Mouse (Mus musculus) liver, postnatal 0 days (tissue): ENCODE results near the gene Tbc1d8. TPM values are rescaled to one million over a fixed set of nuclear protein-coding genes. Genes with fewer than 3 reads are reported as not detected.

Experiments
- ATAC-seq: fragments of 200-750 bp; cut with Nextera tagmentation; 2 replicates; pipeline ENCODE4 v1.8.0; 2017; ENCODE audit warnings: mild to moderate bottlenecking, moderate library complexity
- DNase-seq: peaks from one replicate; pipeline ENCODE4 v3.0.0-alpha.2; 2016
- H3K27ac ChIP-seq: fragments of 300-500 bp; sonication (generic); 2 replicates; pipeline ENCODE4 v1.5.1; 2014; ENCODE audit warnings: antibody characterized with exemption, moderate library complexity, mild to moderate bottlenecking, low read depth
- H3K27me3 ChIP-seq: fragments of 300-500 bp; sonication (generic); 2 replicates; pipeline ENCODE4 v1.6.1; 2014; ENCODE audit warnings: low read length, control low read depth, mixed read lengths; ENCODE audit not compliant: insufficient read depth
- H3K36me3 ChIP-seq: fragments of 300-500 bp; sonication (generic); replicated peaks from 2 replicates; pipeline ENCODE4 v1.6.1; 2014; ENCODE audit warnings: mild to moderate bottlenecking, control low read depth, low read length, moderate library complexity, mixed read lengths; ENCODE audit not compliant: insufficient read depth
- H3K4me1 ChIP-seq: fragments of 300-500 bp; sonication (generic); 2 replicates; pipeline ENCODE4 v1.6.1; 2014; ENCODE audit warnings: antibody characterized with exemption, mild to moderate bottlenecking, control low read depth; ENCODE audit not compliant: insufficient read depth
- H3K4me2 ChIP-seq: fragments of 300-500 bp; sonication (generic); 2 replicates; pipeline ENCODE4 v1.6.1; 2014; ENCODE audit warnings: low read depth, mild to moderate bottlenecking, low read length, moderate library complexity, mixed read lengths
- H3K4me3 ChIP-seq: fragments of 300-500 bp; sonication (generic); 2 replicates; pipeline ENCODE4 v1.5.1; 2014; ENCODE audit warnings: low read depth, low read length
- H3K9ac ChIP-seq: fragments of 300-500 bp; sonication (generic); replicated peaks from 2 replicates; pipeline ENCODE4 v1.6.1; 2014; ENCODE audit warnings: mild to moderate bottlenecking, moderate library complexity
- H3K9me3 ChIP-seq: fragments of 300-500 bp; sonication (generic); 2 replicates; pipeline ENCODE4 v1.6.1; 2016; ENCODE audit warnings: mild to moderate bottlenecking, control low read depth, low read length, mixed read lengths
- CTCF ChIP-seq: sonication (generic); IDR thresholded peaks from 2 replicates; pipeline ENCODE4 v1.5.1; 2016; ENCODE audit warnings: antibody characterized with exemption, low read depth
- EP300 ChIP-seq: IDR thresholded peaks from 2 replicates; pipeline ENCODE4 v1.6.1; 2016; ENCODE audit warnings: antibody characterized with exemption, low read depth, mild to moderate bottlenecking
- WGBS: fragments of 180-500 bp; shearing (Covaris S2); extraction: QIAGEN DNeasy Blood & Tissue Kit; methylation state at CpG from one replicate; pipeline ENCODE4 v1.1.7; 2014; ENCODE audit not compliant: insufficient replicate concordance; 5-methylcytosine and 5-hydroxymethylcytosine counted together
- polyA plus RNA-seq: library from polyadenylated mRNA; unstranded; fragments of >200 nt; fragmentation: Nextera tagmentation; extraction: Ambion mirVana; gene quantifications from 2 replicates; pipeline ENCODE4 v1.2.1, GENCODE M21; 2015

Tbc1d8 gene
- polyA plus RNA-seq, 1 experiment from 2014 or later, result 8.8 TPM

- 85% methylated on average over 13 of the region's 13 CpGs for WGBS
- no peak overlapping the region for H3K27ac ChIP-seq
- H3K27me3 ChIP-seq, result no peaks in the 10 kb centered on the region
- DNase-seq, result no peak
- no peak for TF ChIP-seq EP300
- TF ChIP-seq CTCF, result no peak
- H3K4me2 ChIP-seq, result no peak overlapping the region
- no peak overlapping the region for H3K4me3 ChIP-seq
- no peaks in the 10 kb centered on the region for H3K9me3 ChIP-seq
- H3K9ac ChIP-seq, result no peak overlapping the region
- no peaks in the 10 kb centered on the region for H3K36me3 ChIP-seq
- ATAC-seq, result no peak
- H3K4me1 ChIP-seq, result peaks cover 52% of the 10 kb centered on the region
These were observed 16.5 kb downstream of the Tbc1d8 start for GRCm38 (mm10) chr1:39462036-39462435.

GRCm38 (mm10) chr1:39460495-39460894 lies 18.1 kb downstream of the Tbc1d8 start:
- Histone ChIP-seq H3K4me1 (peaks cover 44% of the 10 kb centered on the region), H3K27ac (peak overlapping the region; percentile 51), H3K4me3 (no peak overlapping the region), H3K4me2 (no peak overlapping the region), H3K27me3 (no peaks in the 10 kb centered on the region), H3K36me3 (no peaks in the 10 kb centered on the region), H3K9me3 (no peaks in the 10 kb centered on the region), H3K9ac (no peak overlapping the region)
- no peak for TF ChIP-seq CTCF
- TF ChIP-seq EP300, result peak; percentile 81
- 54% methylated on average over 5 of the region's 5 CpGs for WGBS
- ATAC-seq, result no peak
- no peak for DNase-seq

- Histone ChIP-seq H3K27me3 (no peaks in the 10 kb centered on the region), H3K4me1 (peaks cover 43% of the 10 kb centered on the region), H3K4me3 (no peak overlapping the region), H3K4me2 (0 out of 2 replicates have a peak overlapping the region, but pooled peaks have one; percentile 2), H3K27ac (peak overlapping the region; percentile 69), H3K9me3 (no peaks in the 10 kb centered on the region), H3K36me3 (no peaks in the 10 kb centered on the region), H3K9ac (no peak overlapping the region)
- TF ChIP-seq EP300 (no peak), CTCF (no peak)
- 75% methylated on average over 13 of the region's 13 CpGs for WGBS
- ATAC-seq (no peak), DNase-seq (no peak)
These were observed 20.4 kb downstream of the Tbc1d8 start for GRCm38 (mm10) chr1:39457887-39458874.

- ATAC-seq (no peak), DNase-seq (no peak)
- Histone ChIP-seq H3K36me3 (no peaks in the 10 kb centered on the region), H3K27me3 (no peaks in the 10 kb centered on the region), H3K4me1 (peaks cover 48% of the 10 kb centered on the region), H3K27ac (no peak overlapping the region), H3K4me2 (no peak overlapping the region), H3K9me3 (no peaks in the 10 kb centered on the region), H3K4me3 (no peak overlapping the region), H3K9ac (no peak overlapping the region)
- no peak for TF ChIP-seq CTCF
- no peak for TF ChIP-seq EP300
- 70% methylated on average over 5 of the region's 5 CpGs for WGBS
These were observed 22.1 kb downstream of the Tbc1d8 start for GRCm38 (mm10) chr1:39456421-39456853.

- Histone ChIP-seq H3K27me3 (no peaks in the 10 kb centered on the region), H3K36me3 (no peaks in the 10 kb centered on the region), H3K9ac (no peak overlapping the region), H3K4me3 (no peak overlapping the region), H3K9me3 (no peaks in the 10 kb centered on the region), H3K4me1 (peaks cover 51% of the 10 kb centered on the region), H3K4me2 (peak overlapping the region; percentile 1; the same call in 1 of the 2 replicates), H3K27ac (0 out of 2 replicates have a peak overlapping the region, but pooled peaks have one; percentile 7)
- ATAC-seq, result no peak
- WGBS, result 53% methylated on average over 23 of the region's 23 CpGs
- no peak for DNase-seq
- TF ChIP-seq CTCF (no peak), EP300 (no peak)
These were observed 23.1 kb downstream of the Tbc1d8 start for GRCm38 (mm10) chr1:39455350-39456023.

GRCm38 (mm10) chr1:39454783-39455175 lies 23.8 kb downstream of the Tbc1d8 start:
- H3K27me3 ChIP-seq, result no peaks in the 10 kb centered on the region
- TF ChIP-seq EP300 (no peak), CTCF (no peak)
- ATAC-seq (no peak), DNase-seq (no peak)
- peak overlapping the region; percentile 1; the same call in 1 of the 2 replicates for H3K4me2 ChIP-seq
- H3K27ac ChIP-seq, result peak overlapping the region; percentile 37; the same call in 1 of the 2 replicates
- no peak overlapping the region; the same call in 1 of the 2 replicates for H3K4me3 ChIP-seq
- peaks cover 55% of the 10 kb centered on the region for H3K4me1 ChIP-seq
- WGBS, result 68% methylated on average over 4 of the region's 4 CpGs
- no peak overlapping the region for H3K9ac ChIP-seq
- H3K36me3 ChIP-seq, result no peaks in the 10 kb centered on the region
- no peaks in the 10 kb centered on the region for H3K9me3 ChIP-seq
